Mouse (Mus musculus): ENCODE data around the gene Aqp2.
A peak's percentile ranks its signal among the peaks of the same experiment; 100 is the strongest.

The Aqp2 gene

GRCm38 (mm10) chr15:99578802-99579485 lies at the start of gene Aqp2:
Aqp2 (plus strand) TSS chr15:99579055.
- DNase-seq = peak; percentile 29

DNA sequence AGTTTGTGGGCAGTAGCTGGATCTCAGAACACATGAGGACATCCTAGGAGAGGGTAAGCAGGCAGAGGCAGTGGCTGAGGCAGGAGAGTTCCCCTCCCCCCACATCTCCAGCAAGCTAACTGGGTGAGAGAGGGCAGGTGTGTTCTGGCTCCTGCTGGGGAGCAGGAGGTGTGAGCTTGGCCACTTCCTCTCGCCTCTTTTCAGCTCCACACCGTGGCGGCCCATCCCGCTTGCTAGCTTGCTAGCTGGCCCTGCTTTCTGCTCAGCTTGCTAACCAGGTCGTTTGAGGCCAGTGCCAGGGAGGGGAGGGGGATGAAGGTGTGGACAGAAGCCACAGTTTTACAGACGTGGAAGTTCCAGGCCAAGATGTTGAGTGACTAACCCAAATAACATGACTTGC lies 47.7 kb upstream of the Aqp2 start:
- DNase-seq = no peak

GRCm38 (mm10) chr15:99532023-99532422 lies 46.8 kb upstream of the Aqp2 start:
- no peak for DNase-seq

GRCm38 (mm10) chr15:99536889-99537862 lies 41.7 kb upstream of the Aqp2 start:
- DNase-seq = no peak

- DNase-seq = no peak
These were observed 39.0 kb upstream of the Aqp2 start for GRCm38 (mm10) chr15:99539891-99540290.

GRCm38 (mm10) chr15:99544047-99544446 lies 34.8 kb upstream of the Aqp2 start:
- no peak for DNase-seq

GRCm38 (mm10) chr15:99546596-99546995 lies 32.3 kb upstream of the Aqp2 start:
- no peak for DNase-seq

DNA sequence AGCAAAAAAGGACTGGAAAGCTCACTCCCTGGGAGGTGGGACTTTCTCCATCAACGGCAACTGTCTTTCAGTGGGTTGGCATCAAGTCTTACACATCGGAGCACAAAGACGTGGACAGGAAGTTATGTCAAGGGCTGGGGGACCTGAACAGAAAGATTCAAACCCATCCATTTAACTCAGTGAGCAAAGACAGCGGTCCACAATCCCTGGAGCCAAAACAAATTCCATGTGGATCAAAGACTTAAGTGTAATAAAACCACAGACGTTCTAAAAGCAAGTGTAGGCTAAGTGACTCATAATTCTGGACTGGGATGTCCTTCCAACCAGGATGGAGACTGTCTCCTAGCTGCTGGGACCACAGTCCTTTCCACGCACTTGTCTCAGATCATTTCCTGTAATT lies 31.1 kb upstream of the Aqp2 start:
- no peak for DNase-seq

- DNase-seq = no peak
These were observed 29.0 kb upstream of the Aqp2 start for GRCm38 (mm10) chr15:99549901-99550300.

GRCm38 (mm10) chr15:99553767-99554166 lies 25.1 kb upstream of the Aqp2 start:
- no peak for DNase-seq

DNA sequence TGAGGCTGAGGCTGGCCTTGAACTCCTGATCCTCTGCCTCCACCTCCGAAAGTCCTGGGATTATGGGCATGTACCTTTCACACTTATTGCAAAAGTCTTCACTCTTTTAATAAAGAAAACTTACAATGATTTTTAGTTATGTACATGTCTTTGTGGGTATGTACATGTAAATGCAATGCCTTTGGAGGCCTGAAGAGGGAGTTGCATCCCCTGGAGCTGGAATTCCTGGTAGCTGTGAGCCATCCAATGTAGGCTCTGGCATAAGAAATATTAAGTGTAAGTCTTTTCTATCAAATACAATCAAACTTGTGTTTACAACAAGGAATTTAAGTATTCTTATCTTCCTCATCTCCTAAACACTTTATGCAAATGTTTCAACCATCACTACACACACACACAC lies 19.9 kb upstream of the Aqp2 start:
- no peak for DNase-seq

DNA sequence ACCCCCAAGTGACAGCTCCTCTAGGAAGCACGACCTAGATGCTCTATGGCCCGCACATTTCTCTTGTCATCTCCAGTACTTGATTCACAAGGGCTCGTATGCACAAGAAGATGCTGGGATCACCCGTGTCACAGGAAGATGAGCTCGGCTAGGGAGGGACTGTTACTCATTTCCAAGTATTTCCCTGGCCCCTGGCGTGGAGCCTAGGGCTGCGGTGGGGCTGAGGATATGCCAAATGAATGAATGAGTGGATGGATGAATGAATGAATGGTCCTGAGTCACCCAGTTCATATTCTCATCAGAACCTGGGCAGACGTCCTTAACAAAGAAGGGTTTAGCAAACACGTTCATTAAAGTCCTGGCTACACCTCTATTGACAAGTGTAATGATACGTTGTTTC lies 18.6 kb upstream of the Aqp2 start:
- DNase-seq = no peak

GRCm38 (mm10) chr15:99567371-99567770 lies 11.5 kb upstream of the Aqp2 start:
- DNase-seq = no peak

GRCm38 (mm10) chr15:99568682-99569081 lies 10.2 kb upstream of the Aqp2 start:
- DNase-seq = no peak

- DNase-seq = no peak
These were observed 9.7 kb upstream of the Aqp2 start for GRCm38 (mm10) chr15:99569123-99569522.

GRCm38 (mm10) chr15:99583463-99584344 lies 4.8 kb downstream of the Aqp2 start:
- DNase-seq = peak; percentile 65

- peak; percentile 34 for DNase-seq
These were observed 5.8 kb downstream of the Aqp2 start for GRCm38 (mm10) chr15:99584407-99585202.

DNA sequence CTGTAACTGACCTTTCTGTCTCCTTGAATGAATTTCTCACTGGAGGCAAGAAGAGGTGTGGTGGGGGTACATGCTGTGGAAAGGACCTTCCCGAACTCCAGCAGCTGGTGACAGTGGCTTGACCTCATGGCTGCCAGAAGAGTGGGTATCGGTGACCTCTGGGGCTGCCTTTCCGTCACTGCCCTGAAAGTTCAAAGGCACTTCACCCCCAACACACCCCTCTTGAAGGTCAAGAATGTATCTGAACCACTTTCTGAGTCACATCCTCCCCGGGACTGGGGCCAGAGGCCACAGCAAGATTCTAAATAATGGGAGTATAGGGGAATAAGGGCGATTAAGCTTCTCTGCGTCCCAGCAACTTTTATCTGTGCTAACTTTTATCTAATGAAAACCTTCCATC lies 6.9 kb downstream of the Aqp2 start:
- no peak for DNase-seq

DNA sequence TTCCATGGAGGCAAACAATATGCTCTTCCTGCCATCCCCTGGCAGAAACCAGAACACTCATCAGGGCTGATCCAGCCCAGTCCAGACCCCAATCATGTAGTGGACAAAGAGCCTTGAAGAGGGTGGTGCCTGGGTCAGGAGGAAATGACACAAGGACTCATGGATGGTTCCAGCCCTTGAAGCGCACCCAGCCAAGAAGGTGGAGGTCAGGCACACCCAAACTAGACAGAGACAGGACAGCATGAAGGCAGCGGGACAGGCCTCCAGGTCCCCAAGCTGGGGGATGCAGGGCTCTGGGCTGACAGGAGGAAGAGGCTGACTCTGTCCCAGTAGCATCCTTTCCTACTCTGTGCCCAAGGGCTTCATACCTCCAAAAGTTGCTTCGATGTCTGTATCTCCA lies 7.7 kb downstream of the Aqp2 start:
- peak; percentile 5 for DNase-seq

DNA sequence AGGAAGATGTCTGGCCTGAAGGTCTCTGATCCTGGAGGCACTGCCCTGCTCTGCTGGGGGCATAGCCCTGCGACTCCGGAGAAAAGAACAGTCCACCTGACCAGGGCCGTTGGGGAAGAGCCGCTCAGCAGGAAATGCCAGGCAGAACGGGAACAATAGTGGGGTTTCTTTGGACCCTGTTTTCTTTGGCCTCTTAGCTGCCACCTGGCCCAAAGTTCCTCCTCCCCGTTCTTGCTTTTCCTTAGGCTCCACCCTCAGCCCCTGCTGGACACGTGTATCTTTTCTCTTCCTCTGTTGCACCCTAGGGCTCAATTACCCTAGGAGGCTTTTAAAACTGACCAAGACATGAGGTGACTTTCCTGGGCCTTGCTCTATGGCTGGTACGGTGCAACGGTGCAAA lies 10.4 kb downstream of the Aqp2 start:
- DNase-seq = peak; percentile 8

DNA sequence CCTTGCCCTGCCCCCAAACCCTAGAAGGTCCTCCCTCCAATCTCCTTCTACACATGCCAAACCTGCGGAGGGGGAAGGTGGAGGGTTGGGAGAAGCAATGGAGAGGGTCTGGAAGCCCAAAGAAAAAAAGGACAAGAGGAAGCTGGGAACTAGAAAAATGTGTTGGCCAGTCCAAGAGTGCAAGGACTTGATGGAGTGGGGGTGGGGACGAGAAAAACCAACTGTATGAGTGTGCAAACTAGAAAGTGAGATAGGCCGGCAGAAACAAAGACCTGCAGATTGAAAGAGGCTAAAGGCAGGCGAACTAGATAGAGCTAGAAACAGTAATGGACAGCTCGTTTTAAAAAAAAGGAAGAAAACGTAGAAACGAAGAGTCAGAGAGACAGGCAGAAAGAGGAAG lies 10.8 kb downstream of the Aqp2 start:
- DNase-seq = peak; percentile 4

GRCm38 (mm10) chr15:99590429-99591084 lies 11.7 kb downstream of the Aqp2 start, which contains the start of gene Aqp5:
Aqp5 (plus strand) TSS chr15:99590782.
- DNase-seq = peak; percentile 51

Data from kidney, postnatal 10 days (tissue).